Mouse (Mus musculus) midbrain, embryonic 14.5 days (tissue): ENCODE measurements around the gene Dpm3. TPM values are rescaled to one million over a fixed set of nuclear protein-coding genes. Genes with fewer than 3 reads are reported as not detected.
A peak's percentile ranks its signal among the peaks of the same experiment; 100 is the strongest.

Experiments used
- ATAC-seq: fragments of 200-750 bp; cut with Nextera tagmentation; 2 replicates; pipeline ENCODE4 v1.8.0; 2017; ENCODE audit warnings: moderate number of reproducible peaks, moderate library complexity; ENCODE audit not compliant: low FRiP score, low TSS enrichment
- DNase-seq: peaks from one replicate; pipeline ENCODE4 v3.0.0-alpha.2; 2015
- H3K27ac ChIP-seq: fragments of 300-500 bp; sonication (generic); replicated peaks from 2 replicates; pipeline ENCODE4 v1.5.1; 2014; ENCODE audit warnings: mild to moderate bottlenecking, low read depth, low read length, moderate library complexity
- H3K27me3 ChIP-seq: fragments of 300-500 bp; sonication (generic); 2 replicates; pipeline ENCODE4 v1.6.1; 2014; ENCODE audit warnings: low read length, control low read depth, mixed read lengths; ENCODE audit not compliant: control insufficient read depth, insufficient read depth
- H3K36me3 ChIP-seq: fragments of 300-500 bp; sonication (generic); 2 replicates; pipeline ENCODE4 v1.6.1; 2014; ENCODE audit warnings: low read length, control low read depth; ENCODE audit not compliant: control insufficient read depth, insufficient read depth
- H3K4me1 ChIP-seq: fragments of 300-500 bp; sonication (generic); 2 replicates; pipeline ENCODE4 v1.6.1; 2014; ENCODE audit warnings: mild to moderate bottlenecking, antibody characterized with exemption, low read length, control low read depth; ENCODE audit not compliant: control insufficient read depth, insufficient read depth
- H3K4me2 ChIP-seq: fragments of 300-500 bp; sonication (generic); 2 replicates; pipeline ENCODE4 v1.6.1; 2014; ENCODE audit warnings: mild to moderate bottlenecking, low read length, moderate library complexity
- H3K4me3 ChIP-seq: fragments of 300-500 bp; sonication (generic); replicated peaks from 2 replicates; pipeline ENCODE4 v1.5.1; 2014; ENCODE audit warnings: low read depth, low read length
- H3K9ac ChIP-seq: fragments of 300-500 bp; sonication (generic); replicated peaks from 2 replicates; pipeline ENCODE4 v1.6.1; 2014; ENCODE audit warnings: mild to moderate bottlenecking, low read length, moderate library complexity
- H3K9me3 ChIP-seq: fragments of 300-500 bp; sonication (generic); 2 replicates; pipeline ENCODE4 v1.6.1; 2016; ENCODE audit warnings: low read length, control low read depth, mixed read lengths; ENCODE audit not compliant: control insufficient read depth
- WGBS: fragments of 180-500 bp; shearing (Covaris S2); extraction: QIAGEN DNeasy Blood & Tissue Kit; methylation state at CpG from one replicate; pipeline ENCODE4 v1.1.7; 2014; 5-methylcytosine and 5-hydroxymethylcytosine counted together
- polyA plus RNA-seq: library from polyadenylated mRNA; unstranded; fragments of >200 nt; fragmentation: Nextera tagmentation; extraction: Ambion mirVana; gene quantifications from 2 replicates; pipeline ENCODE4 v1.2.1, GENCODE M21; 2014

Gene Dpm3
- polyA plus RNA-seq, 1 experiment from 2014 or later, result 71.6 TPM

- no peak overlapping the region for H3K4me3 ChIP-seq
- no peak overlapping the region for H3K4me2 ChIP-seq
- H3K9me3 ChIP-seq, result no peaks in the 10 kb centered on the region
- H3K9ac ChIP-seq, result no peak overlapping the region
- H3K4me1 ChIP-seq, result peaks cover 4% of the 10 kb centered on the region
- no peak overlapping the region for H3K27ac ChIP-seq
- WGBS, result 76% methylated on average over 10 of the region's 10 CpGs
- DNase-seq (no peak), ATAC-seq (no peak)
- no peaks in the 10 kb centered on the region for H3K27me3 ChIP-seq
- H3K36me3 ChIP-seq, result no peaks in the 10 kb centered on the region
These were observed 3.3 kb downstream of the Dpm3 start for GRCm38 (mm10) chr3:89262417-89262816.

GRCm38 (mm10) chr3:89266439-89266893 lies 7.3 kb downstream of the Dpm3 start:
- peak; percentile 81 for ATAC-seq
- peak; percentile 93 for DNase-seq
- H3K36me3 ChIP-seq, result 0 out of 2 replicates have a peak, but pooled peaks cover 4% of the 10 kb centered on the region
- under 1% methylated on average over 20 of the region's 20 CpGs for WGBS
- H3K4me3 ChIP-seq, result peak overlapping the region; percentile 70
- peak overlapping the region; percentile 77 for H3K27ac ChIP-seq
- H3K4me2 ChIP-seq, result peak overlapping the region; percentile 81
- peak overlapping the region; percentile 84 for H3K9ac ChIP-seq
- no peaks in the 10 kb centered on the region for H3K9me3 ChIP-seq
- H3K27me3 ChIP-seq, result no peaks in the 10 kb centered on the region
- peaks cover 17% of the 10 kb centered on the region for H3K4me1 ChIP-seq

GRCm38 (mm10) chr3:89268916-89269315 lies 9.8 kb downstream of the Dpm3 start:
- 50% methylated on average over 8 of the region's 8 CpGs for WGBS
- Histone ChIP-seq H3K4me1 (peaks cover 17% of the 10 kb centered on the region), H3K27me3 (no peaks in the 10 kb centered on the region), H3K9ac (no peak overlapping the region), H3K36me3 (0 out of 2 replicates have a peak, but pooled peaks cover 4% of the 10 kb centered on the region), H3K9me3 (no peaks in the 10 kb centered on the region), H3K4me3 (no peak overlapping the region), H3K4me2 (peak overlapping the region; percentile 68), H3K27ac (no peak overlapping the region)
- no peak for DNase-seq
- no peak for ATAC-seq

GRCm38 (mm10) chr3:89270051-89270755 lies 11.0 kb downstream of the Dpm3 start, which contains the start of gene Slc50a1:
Gene Slc50a1 (minus strand): TSS chr3:89270570.
- WGBS, result 3% methylated on average over 39 of the region's 39 CpGs
- H3K4me3 ChIP-seq, result peak within 1 kb of the TSS; percentile 39

GRCm38 (mm10) chr3:89270891-89271290 lies 11.7 kb downstream of the Dpm3 start:
- WGBS, result 73% methylated on average over 6 of the region's 6 CpGs
- DNase-seq, result no peak

More at GRCm38 (mm10) chr3:89270051-89270755, 11.0 kb downstream of the Dpm3 start, which contains the start of gene Slc50a1:
- H3K36me3 ChIP-seq, result 0 out of 2 replicates have a peak, but pooled peaks cover 4% of the 10 kb centered on the region
- DNase-seq, result peak; percentile 84
- no peaks in the 10 kb centered on the region for H3K9me3 ChIP-seq
- ATAC-seq, result peak; percentile 59; the same call in 1 of the 2 replicates
- peak within 1 kb of the TSS; percentile 68 for H3K4me2 ChIP-seq
- H3K27me3 ChIP-seq, result no peaks in the 10 kb centered on the region
- peak within 1 kb of the TSS; percentile 56 for H3K27ac ChIP-seq
- peaks cover 17% of the 10 kb centered on the region for H3K4me1 ChIP-seq
- peak within 1 kb of the TSS; percentile 53 for H3K9ac ChIP-seq

GRCm38 (mm10) chr3:89271760-89272159 lies 12.6 kb downstream of the Dpm3 start:
- no peak overlapping the region for H3K4me2 ChIP-seq
- no peak overlapping the region for H3K4me3 ChIP-seq
- H3K27ac ChIP-seq, result no peak overlapping the region
- DNase-seq (peak; percentile 17), ATAC-seq (no peak)
- 63% methylated on average over 6 of the region's 6 CpGs for WGBS
- H3K27me3 ChIP-seq, result no peaks in the 10 kb centered on the region
- 0 out of 2 replicates have a peak, but pooled peaks cover 4% of the 10 kb centered on the region for H3K36me3 ChIP-seq
- H3K9me3 ChIP-seq, result no peaks in the 10 kb centered on the region
- 0 out of 2 replicates have a peak overlapping the region, but pooled peaks have one; percentile 20 for H3K9ac ChIP-seq
- H3K4me1 ChIP-seq, result peaks cover 17% of the 10 kb centered on the region

More at GRCm38 (mm10) chr3:89270891-89271290, 11.7 kb downstream of the Dpm3 start:
- Histone ChIP-seq H3K9me3 (no peaks in the 10 kb centered on the region), H3K27me3 (no peaks in the 10 kb centered on the region), H3K4me2 (peak overlapping the region; percentile 68), H3K9ac (peak overlapping the region; percentile 53; the same call in 1 of the 2 replicates), H3K27ac (no peak overlapping the region), H3K4me1 (peaks cover 17% of the 10 kb centered on the region), H3K4me3 (peak overlapping the region; percentile 39), H3K36me3 (0 out of 2 replicates have a peak, but pooled peaks cover 4% of the 10 kb centered on the region)
- no peak for ATAC-seq

GRCm38 (mm10) chr3:89276061-89276460 lies 16.9 kb downstream of the Dpm3 start:
- H3K27ac ChIP-seq, result no peak overlapping the region
- H3K4me3 ChIP-seq, result no peak overlapping the region
- H3K4me2 ChIP-seq, result no peak overlapping the region
- H3K4me1 ChIP-seq, result peaks cover 15% of the 10 kb centered on the region; the same call in 1 of the 2 replicates
- H3K9me3 ChIP-seq, result no peaks in the 10 kb centered on the region
- no peak for DNase-seq
- no peak overlapping the region for H3K9ac ChIP-seq
- H3K36me3 ChIP-seq, result no peaks in the 10 kb centered on the region
- H3K27me3 ChIP-seq, result peaks cover 22% of the 10 kb centered on the region
- 91% methylated on average over 13 of the region's 13 CpGs for WGBS
- ATAC-seq, result no peak

GRCm38 (mm10) chr3:89277281-89278021 lies 18.3 kb downstream of the Dpm3 start:
- Histone ChIP-seq H3K27ac (0 out of 2 replicates have a peak overlapping the region, but pooled peaks have one; percentile 20), H3K9ac (no peak overlapping the region)
- WGBS, result 61% methylated on average over 14 of the region's 14 CpGs

More at GRCm38 (mm10) chr3:89277281-89278021, 18.3 kb downstream of the Dpm3 start:
- peaks cover 29% of the 10 kb centered on the region for H3K27me3 ChIP-seq
- no peaks in the 10 kb centered on the region for H3K36me3 ChIP-seq
- peak overlapping the region; percentile 12 for H3K4me2 ChIP-seq
- no peak overlapping the region for H3K4me3 ChIP-seq
- H3K9me3 ChIP-seq, result no peaks in the 10 kb centered on the region
- peaks cover 21% of the 10 kb centered on the region; the same call in 1 of the 2 replicates for H3K4me1 ChIP-seq
- no peak for DNase-seq
- no peak for ATAC-seq
